Mouse (Mus musculus): ENCODE data around the gene Gm20388. TPM values are rescaled to one million over a fixed set of nuclear protein-coding genes. Genes with fewer than 3 reads are reported as not detected.

Gene Gm20388
- polyA plus RNA-seq, 1 experiment from 2014 or later: 7.4 TPM

- Histone ChIP-seq H3K27ac (ENCODE audit: low read length) (no peak overlapping the region), H3K4me1 (ENCODE audit: control insufficient read depth, insufficient read depth, low read length) (peaks cover 9% of the 10 kb centered on the region; the same call in 1 of the 2 replicates), H3K9me3 (replicated peaks; ENCODE audit: control insufficient read depth, low read length) (no peaks in the 10 kb centered on the region), H3K36me3 (ENCODE audit: control insufficient read depth, insufficient read depth, low read length) (no peaks in the 10 kb centered on the region), H3K9ac (ENCODE audit: low read length) (no peak overlapping the region), H3K4me3 (replicated peaks; ENCODE audit: low read length) (no peak overlapping the region), H3K27me3 (ENCODE audit: control insufficient read depth, insufficient read depth, low read length) (no peaks in the 10 kb centered on the region), H3K4me2 (ENCODE audit: low read depth, low read length) (no peak overlapping the region)
- ATAC-seq (ENCODE audit: insufficient read depth, low FRiP score): no peak
- WGBS: 84% methylated on average over 13 of the region's 13 CpGs
These were observed 106.7 kb downstream of the Gm20388 start for GRCm38 (mm10) chr8:120017349-120017748.

- peaks cover 9% of the 10 kb centered on the region; the same call in 1 of the 2 replicates for H3K4me1 ChIP-seq (ENCODE audit: control insufficient read depth, insufficient read depth, low read length)
- no peaks in the 10 kb centered on the region for H3K9me3 ChIP-seq (replicated peaks; ENCODE audit: control insufficient read depth, low read length)
- no peaks in the 10 kb centered on the region for H3K27me3 ChIP-seq (ENCODE audit: control insufficient read depth, insufficient read depth, low read length)
- H3K9ac ChIP-seq (ENCODE audit: low read length): no peak overlapping the region
- no peaks in the 10 kb centered on the region for H3K36me3 ChIP-seq (ENCODE audit: control insufficient read depth, insufficient read depth, low read length)
- H3K27ac ChIP-seq (ENCODE audit: low read length): no peak overlapping the region
- ATAC-seq (ENCODE audit: insufficient read depth, low FRiP score): no peak
- H3K4me2 ChIP-seq (ENCODE audit: low read depth, low read length): no peak overlapping the region
- no peak overlapping the region for H3K4me3 ChIP-seq (replicated peaks; ENCODE audit: low read length)
- WGBS: 93% methylated on average over 6 of the region's 6 CpGs
These were observed 107.1 kb downstream of the Gm20388 start for GRCm38 (mm10) chr8:120017786-120018185.

- H3K27ac ChIP-seq (ENCODE audit: low read length): no peak overlapping the region
- no peak for ATAC-seq (ENCODE audit: insufficient read depth, low FRiP score)
- no peaks in the 10 kb centered on the region for H3K36me3 ChIP-seq (ENCODE audit: control insufficient read depth, insufficient read depth, low read length)
- H3K4me1 ChIP-seq (ENCODE audit: control insufficient read depth, insufficient read depth, low read length): peaks cover 9% of the 10 kb centered on the region; the same call in 1 of the 2 replicates
- H3K27me3 ChIP-seq (ENCODE audit: control insufficient read depth, insufficient read depth, low read length): no peaks in the 10 kb centered on the region
- H3K9me3 ChIP-seq (replicated peaks; ENCODE audit: control insufficient read depth, low read length): no peaks in the 10 kb centered on the region
- 70% methylated on average over 6 of the region's 6 CpGs for WGBS
- no peak overlapping the region for H3K4me3 ChIP-seq (replicated peaks; ENCODE audit: low read length)
- H3K9ac ChIP-seq (ENCODE audit: low read length): no peak overlapping the region
- no peak overlapping the region for H3K4me2 ChIP-seq (ENCODE audit: low read depth, low read length)
These were observed 107.7 kb downstream of the Gm20388 start for GRCm38 (mm10) chr8:120018379-120018778.

- Histone ChIP-seq H3K36me3 (ENCODE audit: control insufficient read depth, insufficient read depth, low read length) (no peaks in the 10 kb centered on the region), H3K27ac (ENCODE audit: low read length) (no peak overlapping the region), H3K4me3 (replicated peaks; ENCODE audit: low read length) (no peak overlapping the region), H3K27me3 (ENCODE audit: control insufficient read depth, insufficient read depth, low read length) (no peaks in the 10 kb centered on the region), H3K4me2 (ENCODE audit: low read depth, low read length) (no peak overlapping the region), H3K9me3 (replicated peaks; ENCODE audit: control insufficient read depth, low read length) (no peaks in the 10 kb centered on the region), H3K9ac (ENCODE audit: low read length) (no peak overlapping the region), H3K4me1 (ENCODE audit: control insufficient read depth, insufficient read depth, low read length) (peaks cover 5% of the 10 kb centered on the region; the same call in 1 of the 2 replicates)
- ATAC-seq (ENCODE audit: insufficient read depth, low FRiP score): no peak
- WGBS: 82% methylated on average over 5 of the region's 5 CpGs
These were observed 108.7 kb downstream of the Gm20388 start for GRCm38 (mm10) chr8:120019297-120019696.

GRCm38 (mm10) chr8:120020298-120020697 lies 109.7 kb downstream of the Gm20388 start:
- H3K27me3 ChIP-seq (ENCODE audit: control insufficient read depth, insufficient read depth, low read length): no peaks in the 10 kb centered on the region
- H3K4me2 ChIP-seq (ENCODE audit: low read depth, low read length): no peak overlapping the region
- no peak overlapping the region for H3K27ac ChIP-seq (ENCODE audit: low read length)
- ATAC-seq (ENCODE audit: insufficient read depth, low FRiP score): no peak
- H3K9ac ChIP-seq (ENCODE audit: low read length): no peak overlapping the region
- no peak overlapping the region for H3K4me3 ChIP-seq (replicated peaks; ENCODE audit: low read length)
- no peaks in the 10 kb centered on the region for H3K9me3 ChIP-seq (replicated peaks; ENCODE audit: control insufficient read depth, low read length)
- 65% methylated on average over 7 of the region's 7 CpGs for WGBS
- no peaks in the 10 kb centered on the region for H3K4me1 ChIP-seq (ENCODE audit: control insufficient read depth, insufficient read depth, low read length)
- no peaks in the 10 kb centered on the region for H3K36me3 ChIP-seq (ENCODE audit: control insufficient read depth, insufficient read depth, low read length)

- H3K27ac ChIP-seq (ENCODE audit: low read length): no peak overlapping the region
- WGBS: 80% methylated on average over 5 of the region's 5 CpGs
- no peaks in the 10 kb centered on the region for H3K27me3 ChIP-seq (ENCODE audit: control insufficient read depth, insufficient read depth, low read length)
- no peak for ATAC-seq (ENCODE audit: insufficient read depth, low FRiP score)
- no peak overlapping the region for H3K4me3 ChIP-seq (replicated peaks; ENCODE audit: low read length)
- H3K36me3 ChIP-seq (ENCODE audit: control insufficient read depth, insufficient read depth, low read length): no peaks in the 10 kb centered on the region
- no peak overlapping the region for H3K4me2 ChIP-seq (ENCODE audit: low read depth, low read length)
- H3K9ac ChIP-seq (ENCODE audit: low read length): no peak overlapping the region
- no peaks in the 10 kb centered on the region for H3K9me3 ChIP-seq (replicated peaks; ENCODE audit: control insufficient read depth, low read length)
- H3K4me1 ChIP-seq (ENCODE audit: control insufficient read depth, insufficient read depth, low read length): no peaks in the 10 kb centered on the region; the same call in 1 of the 2 replicates
These were observed 115.6 kb downstream of the Gm20388 start for GRCm38 (mm10) chr8:120026199-120026598.

GRCm38 (mm10) chr8:120026991-120027390 lies 116.3 kb downstream of the Gm20388 start:
- 82% methylated on average over 6 of the region's 6 CpGs for WGBS

GRCm38 (mm10) chr8:120030447-120030846 lies 119.8 kb downstream of the Gm20388 start:
- no peaks in the 10 kb centered on the region for H3K9me3 ChIP-seq (replicated peaks; ENCODE audit: control insufficient read depth, low read length)
- H3K27ac ChIP-seq (ENCODE audit: low read length): no peak overlapping the region
- no peaks in the 10 kb centered on the region for H3K36me3 ChIP-seq (ENCODE audit: control insufficient read depth, insufficient read depth, low read length)
- H3K27me3 ChIP-seq (ENCODE audit: control insufficient read depth, insufficient read depth, low read length): no peaks in the 10 kb centered on the region
- H3K4me3 ChIP-seq (replicated peaks; ENCODE audit: low read length): no peak overlapping the region
- H3K4me2 ChIP-seq (ENCODE audit: low read depth, low read length): no peak overlapping the region
- WGBS: 70% methylated on average over 5 of the region's 5 CpGs
- no peak overlapping the region for H3K9ac ChIP-seq (ENCODE audit: low read length)
- peaks cover 5% of the 10 kb centered on the region; the same call in 1 of the 2 replicates for H3K4me1 ChIP-seq (ENCODE audit: control insufficient read depth, insufficient read depth, low read length)
- no peak for ATAC-seq (ENCODE audit: insufficient read depth, low FRiP score)

More at GRCm38 (mm10) chr8:120026991-120027390, 116.3 kb downstream of the Gm20388 start:
- no peak overlapping the region for H3K4me3 ChIP-seq (replicated peaks; ENCODE audit: low read length)
- H3K27ac ChIP-seq (ENCODE audit: low read length): no peak overlapping the region
- H3K9ac ChIP-seq (ENCODE audit: low read length): no peak overlapping the region
- no peak overlapping the region for H3K4me2 ChIP-seq (ENCODE audit: low read depth, low read length)
- H3K4me1 ChIP-seq (ENCODE audit: control insufficient read depth, insufficient read depth, low read length): no peaks in the 10 kb centered on the region; the same call in 1 of the 2 replicates
- H3K9me3 ChIP-seq (replicated peaks; ENCODE audit: control insufficient read depth, low read length): no peaks in the 10 kb centered on the region
- no peaks in the 10 kb centered on the region for H3K27me3 ChIP-seq (ENCODE audit: control insufficient read depth, insufficient read depth, low read length)
- no peak for ATAC-seq (ENCODE audit: insufficient read depth, low FRiP score)
- H3K36me3 ChIP-seq (ENCODE audit: control insufficient read depth, insufficient read depth, low read length): no peaks in the 10 kb centered on the region

- no peaks in the 10 kb centered on the region for H3K27me3 ChIP-seq (ENCODE audit: control insufficient read depth, insufficient read depth, low read length)
- ATAC-seq (ENCODE audit: insufficient read depth, low FRiP score): no peak
- H3K27ac ChIP-seq (ENCODE audit: low read length): no peak overlapping the region
- H3K4me3 ChIP-seq (replicated peaks; ENCODE audit: low read length): no peak overlapping the region
- H3K36me3 ChIP-seq (ENCODE audit: control insufficient read depth, insufficient read depth, low read length): no peaks in the 10 kb centered on the region
- no peak overlapping the region for H3K4me2 ChIP-seq (ENCODE audit: low read depth, low read length)
- H3K4me1 ChIP-seq (ENCODE audit: control insufficient read depth, insufficient read depth, low read length): peaks cover 12% of the 10 kb centered on the region; the same call in 1 of the 2 replicates
- no peak overlapping the region for H3K9ac ChIP-seq (ENCODE audit: low read length)
- H3K9me3 ChIP-seq (replicated peaks; ENCODE audit: control insufficient read depth, low read length): no peaks in the 10 kb centered on the region
- 86% methylated on average over 5 of the region's 5 CpGs for WGBS
These were observed 122.0 kb downstream of the Gm20388 start for GRCm38 (mm10) chr8:120032549-120033208.
